Mouse (Mus musculus): ENCODE data around the gene Fkbp8.
A peak's percentile ranks its signal among the peaks of the same experiment; 100 is the strongest.
"Not testable (repeated sequence)": the region's sequence is repeated elsewhere in the genome, so short reads cannot be mapped to it uniquely, and the experiment has no call there.

Gene Fkbp8

GRCm38 (mm10) chr8:70502540-70502939, 25.0 kb upstream of the Fkbp8 start:
- no peak for DNase-seq

DNA sequence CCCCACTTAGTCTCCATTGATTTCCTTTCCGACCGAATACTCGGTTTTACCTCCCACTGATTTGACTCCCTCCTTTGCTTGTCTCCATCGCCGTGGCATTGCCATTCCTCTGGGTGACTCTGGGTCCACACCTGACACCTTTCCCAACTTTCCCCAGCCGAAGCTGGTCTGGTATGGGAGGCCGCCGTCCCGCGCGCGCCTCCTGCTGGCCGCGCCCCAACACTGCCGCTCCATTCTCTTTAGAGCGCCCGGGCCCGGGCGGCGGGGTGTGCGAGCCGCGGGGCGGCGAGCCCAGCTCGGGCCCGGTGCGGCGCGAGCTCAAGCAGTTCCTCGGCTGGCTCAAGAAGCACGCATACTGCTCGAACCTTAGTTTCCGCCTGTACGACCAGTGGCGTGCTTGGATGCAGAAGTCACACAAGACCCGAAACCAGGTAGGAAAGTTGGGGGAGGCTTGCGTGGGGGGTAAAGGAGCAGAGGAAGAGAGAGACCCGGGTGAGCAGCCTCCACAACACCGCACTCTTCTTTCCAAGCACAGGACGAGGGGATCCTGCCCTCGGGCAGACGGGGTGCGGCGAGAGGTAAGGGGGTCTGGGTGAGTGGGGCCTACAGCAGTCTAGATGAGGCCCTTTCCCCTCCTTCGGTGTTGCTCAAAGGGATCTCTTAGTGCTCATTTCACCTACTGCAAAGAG, 24.3 kb upstream of the Fkbp8 start:
- peak; percentile 60 to 64 for DNase-seq

GRCm38 (mm10) chr8:70504291-70504716, 23.2 kb upstream of the Fkbp8 start:
- DNase-seq = no peak

DNA sequence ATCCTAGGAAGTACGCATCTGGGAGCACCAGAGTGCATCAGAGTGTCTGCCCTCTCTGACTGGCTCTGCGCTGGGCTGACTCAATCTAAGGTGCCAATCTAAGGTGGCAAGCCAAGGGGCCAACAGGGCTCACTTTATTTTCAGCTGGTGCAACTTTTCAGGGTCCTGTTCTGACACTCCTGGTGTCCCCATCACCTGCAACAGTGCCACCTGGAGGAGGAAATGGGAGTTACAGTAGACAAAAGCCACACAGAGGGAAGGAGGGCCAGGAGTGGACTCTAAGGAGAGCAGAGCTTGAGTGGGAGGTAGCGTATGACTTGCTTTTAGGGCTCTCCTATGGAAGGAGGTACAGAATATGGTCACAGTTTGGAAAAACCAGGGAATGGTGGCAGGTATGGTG, 22.7 kb upstream of the Fkbp8 start:
- DNase-seq = peak; percentile 66 to 76

DNA sequence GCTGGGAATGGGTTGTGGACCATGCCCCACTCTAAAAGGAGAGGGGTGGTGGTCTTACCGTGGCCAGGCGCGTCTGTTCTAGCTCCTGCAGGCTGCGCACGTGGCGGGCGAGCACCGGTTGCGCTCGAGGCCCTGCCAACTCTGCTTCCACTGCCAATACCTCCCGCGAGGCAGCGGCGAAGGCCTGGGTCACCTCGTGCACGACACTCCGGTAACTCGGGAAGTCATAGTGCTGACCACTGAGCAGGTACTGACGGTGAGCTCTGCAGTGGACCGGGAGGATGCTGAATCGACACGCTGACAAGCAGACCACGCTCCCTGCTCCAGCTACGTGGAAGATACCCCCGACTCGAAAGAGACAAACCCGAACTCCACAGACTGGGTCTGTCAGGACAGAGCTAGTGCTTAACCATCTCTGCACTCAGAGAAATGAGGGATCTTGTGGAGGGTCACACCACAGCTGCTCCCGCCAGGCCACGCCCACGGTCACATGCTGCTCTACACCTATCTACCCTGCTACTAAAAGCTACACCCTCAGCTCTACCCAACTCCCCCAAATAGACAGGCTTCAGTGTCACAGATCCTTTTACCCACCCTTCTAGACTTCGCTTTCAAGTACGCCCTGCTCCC, 21.7 kb upstream of the Fkbp8 start:
- peak in 1 of 2 experiments; percentile 46 for DNase-seq

- DNase-seq = peak; percentile 94 to 96
Measured at GRCm38 (mm10) chr8:70506328-70507026, 21.0 kb upstream of the Fkbp8 start, which contains the start of gene Rex1bd. Gene Rex1bd (minus strand): TSS chr8:70506752.

DNA sequence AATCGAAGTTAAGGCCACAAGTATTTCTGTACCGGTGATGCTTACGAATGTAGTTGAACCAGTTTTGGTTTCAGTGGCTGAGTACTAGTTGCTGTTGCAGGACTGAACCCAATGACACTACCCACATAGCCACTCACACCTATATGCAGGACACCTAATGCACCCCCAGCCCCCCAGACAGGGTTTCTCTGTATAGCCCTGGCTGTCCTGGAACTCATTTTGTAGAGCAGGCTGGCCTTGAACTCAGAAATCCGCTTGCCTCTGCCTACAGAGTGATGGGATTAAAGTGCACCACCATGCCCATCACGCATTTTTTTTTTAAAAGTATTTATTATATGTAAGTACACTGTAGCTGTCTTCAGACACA, 20.5 kb upstream of the Fkbp8 start:
- DNase-seq = no peak

DNA sequence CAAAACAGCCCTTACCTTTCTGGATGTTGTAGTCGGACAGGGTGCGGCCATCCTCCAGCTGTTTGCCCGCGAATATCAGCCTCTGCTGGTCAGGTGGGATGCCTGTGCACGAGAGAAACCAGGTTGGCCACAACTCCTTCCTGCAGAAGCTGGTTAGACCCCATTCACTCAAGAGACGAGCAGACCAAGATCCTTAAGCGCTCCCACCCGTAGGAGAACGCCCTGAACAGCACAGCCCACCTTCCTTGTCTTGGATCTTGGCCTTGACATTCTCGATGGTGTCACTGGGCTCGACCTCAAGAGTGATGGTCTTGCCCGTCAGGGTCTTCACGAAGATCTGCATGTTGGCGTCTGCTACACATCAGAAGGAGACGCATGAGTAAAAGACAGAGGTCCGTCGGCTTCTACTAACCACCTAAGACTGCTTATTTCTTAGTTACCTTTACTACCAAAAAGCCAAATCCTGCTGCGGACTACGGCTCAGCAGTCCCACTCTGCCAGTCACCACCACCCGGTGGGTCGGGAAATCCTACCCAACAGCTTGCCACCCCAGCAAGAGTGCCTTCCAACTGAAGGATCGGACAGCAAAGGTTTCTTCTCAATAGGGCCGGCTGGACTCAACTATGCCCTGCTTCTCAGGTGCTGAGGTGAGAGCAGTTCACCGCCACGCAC, 18.1 kb upstream of the Fkbp8 start:
- no peak for DNase-seq

- peak; percentile 97 to 98 for DNase-seq
Measured at GRCm38 (mm10) chr8:70510228-70510915, 17.2 kb upstream of the Fkbp8 start, which contains the start of gene Uba52. Gene Uba52 (minus strand): TSS chr8:70510801.

GRCm38 (mm10) chr8:70511174-70511573, 16.4 kb upstream of the Fkbp8 start:
- DNase-seq = not testable (repeated sequence)

- DNase-seq = no peak
Measured at GRCm38 (mm10) chr8:70511770-70512169, 15.8 kb upstream of the Fkbp8 start.

- DNase-seq = no peak
Measured at GRCm38 (mm10) chr8:70512253-70512903, 15.1 kb upstream of the Fkbp8 start.

GRCm38 (mm10) chr8:70513441-70513840, 14.1 kb upstream of the Fkbp8 start:
- DNase-seq = no peak

DNA sequence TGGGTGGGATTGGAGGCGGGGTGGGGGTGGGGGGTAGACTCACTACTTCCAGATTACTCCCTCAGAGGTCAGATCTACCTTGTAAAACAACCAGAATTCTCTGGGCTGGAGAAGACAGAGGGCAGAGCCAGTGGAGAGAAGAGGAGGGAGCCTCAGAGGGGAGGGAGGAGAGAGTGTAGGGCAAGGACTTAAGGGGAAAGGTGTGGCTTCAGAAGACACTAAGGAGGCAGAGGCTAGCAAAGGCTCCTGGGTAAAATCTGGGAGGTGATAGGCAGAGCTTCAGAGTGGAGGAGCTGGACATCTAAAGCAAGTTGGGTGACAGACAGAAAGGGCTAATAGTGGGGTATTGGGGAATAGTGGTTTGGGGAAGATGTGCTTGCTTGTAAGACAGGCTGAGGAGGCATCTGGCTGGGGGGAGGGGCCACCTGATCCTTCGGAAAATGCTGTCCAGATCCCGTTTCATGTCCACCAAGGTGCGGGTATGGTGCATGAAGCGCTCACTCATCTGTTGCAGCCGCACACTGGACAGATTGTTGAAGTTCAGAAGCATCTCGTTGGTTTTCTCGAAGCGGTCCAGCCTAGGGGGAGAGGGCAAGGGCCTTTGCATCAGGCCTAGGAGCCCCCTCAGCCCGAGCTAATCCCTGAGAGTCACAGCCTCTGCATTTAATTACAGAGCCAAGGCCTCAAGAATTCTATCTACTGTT, 9.4 kb upstream of the Fkbp8 start:
- DNase-seq = no peak

DNA sequence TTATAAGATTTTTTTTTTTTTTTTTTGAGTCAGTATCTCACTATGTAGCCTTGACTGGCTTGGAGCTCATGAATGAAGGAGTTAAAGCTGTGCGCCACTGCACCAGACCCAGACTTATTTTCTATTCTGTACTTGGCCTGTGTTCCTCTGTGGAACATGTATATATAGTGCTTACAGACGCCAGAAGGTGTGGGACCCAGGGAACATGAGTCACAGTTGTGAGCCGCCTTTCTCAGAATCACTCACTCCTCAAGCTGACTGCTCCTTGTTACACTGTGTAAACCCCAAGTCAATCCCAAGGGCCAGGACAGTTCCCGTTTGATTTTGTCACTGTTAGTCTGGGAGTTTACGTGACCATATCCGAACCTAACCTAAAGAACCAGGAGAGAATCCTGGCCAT, 8.5 kb upstream of the Fkbp8 start:
- no peak for DNase-seq

DNA sequence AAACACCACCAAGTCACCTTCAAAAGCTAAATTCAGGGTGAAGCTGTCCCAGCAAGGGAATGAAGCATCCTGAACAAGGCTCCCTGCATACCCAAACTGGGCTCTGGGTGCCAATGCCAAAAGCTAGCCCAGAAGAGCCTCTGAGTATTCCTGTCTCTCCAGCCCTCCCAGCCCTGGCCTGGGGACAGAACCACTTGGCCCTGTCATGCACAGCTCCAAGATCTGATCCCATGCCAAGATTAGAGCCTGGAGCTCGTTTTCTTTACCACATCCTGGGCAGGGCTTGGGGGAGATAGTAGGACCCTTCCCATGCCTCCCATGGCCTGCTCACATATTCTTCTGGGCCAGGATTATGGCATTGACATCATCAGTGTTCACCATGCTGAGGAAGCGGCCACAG, 7.9 kb upstream of the Fkbp8 start:
- DNase-seq = no peak

DNA sequence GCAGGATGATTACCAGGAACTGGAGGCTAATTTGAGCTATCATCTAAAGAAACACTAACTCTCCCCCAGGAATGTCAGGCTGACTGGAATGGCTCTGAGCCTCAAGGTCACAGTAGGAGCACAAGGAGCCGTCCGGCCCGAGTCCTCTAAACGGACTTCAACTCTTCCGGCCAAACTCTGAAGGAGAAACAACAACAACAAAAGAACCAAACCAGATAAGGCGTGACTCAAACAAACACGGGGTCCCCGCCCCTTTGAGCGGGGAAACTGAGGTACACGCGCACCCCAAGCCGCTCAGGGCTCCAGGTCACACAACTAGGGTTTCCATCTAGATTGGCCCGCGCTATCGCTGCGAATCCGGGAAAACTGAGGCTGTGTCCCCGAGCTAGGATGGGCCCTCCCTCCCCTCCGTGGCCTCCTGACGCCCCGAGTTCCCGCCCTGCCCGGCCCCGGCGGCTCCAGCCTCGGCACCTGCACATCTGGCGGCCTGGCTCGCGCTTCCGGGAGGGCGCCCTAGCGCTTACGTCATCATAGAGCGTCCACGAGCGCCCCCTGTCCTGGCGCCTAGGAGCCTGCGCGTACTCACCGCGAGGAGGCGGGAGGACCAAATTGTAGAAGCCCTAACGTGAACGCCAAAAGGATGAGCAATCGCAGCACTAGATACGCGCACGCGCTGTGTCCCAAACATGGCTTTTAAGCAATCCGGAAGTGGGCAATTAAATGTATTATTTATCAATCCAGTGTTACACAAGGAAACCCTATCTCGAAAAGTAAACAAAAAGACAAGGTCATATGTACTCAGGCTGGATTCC, 4.7 kb upstream of the Fkbp8 start:
- DNase-seq = peak; percentile 95 to 97

DNA sequence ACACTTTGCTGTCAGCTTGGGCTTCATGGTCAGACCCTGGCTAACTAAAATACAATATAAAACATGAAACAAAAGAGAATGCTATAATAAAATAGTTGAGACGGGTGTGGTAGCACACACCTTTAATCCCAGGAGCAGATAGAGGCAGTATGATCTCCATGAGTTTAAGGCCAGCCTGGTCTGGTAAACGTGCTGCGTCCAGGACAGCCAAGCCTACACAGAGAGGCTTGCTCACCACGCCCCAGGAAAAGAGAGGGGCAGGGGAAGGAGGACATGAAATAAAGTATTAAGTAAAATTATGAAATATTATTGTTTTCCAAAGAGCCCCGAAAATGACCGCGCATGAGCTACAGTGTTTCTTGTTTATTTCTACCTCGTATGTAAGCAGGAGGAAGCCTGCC, 413 bp upstream of the Fkbp8 start:
- no peak for DNase-seq

DNA sequence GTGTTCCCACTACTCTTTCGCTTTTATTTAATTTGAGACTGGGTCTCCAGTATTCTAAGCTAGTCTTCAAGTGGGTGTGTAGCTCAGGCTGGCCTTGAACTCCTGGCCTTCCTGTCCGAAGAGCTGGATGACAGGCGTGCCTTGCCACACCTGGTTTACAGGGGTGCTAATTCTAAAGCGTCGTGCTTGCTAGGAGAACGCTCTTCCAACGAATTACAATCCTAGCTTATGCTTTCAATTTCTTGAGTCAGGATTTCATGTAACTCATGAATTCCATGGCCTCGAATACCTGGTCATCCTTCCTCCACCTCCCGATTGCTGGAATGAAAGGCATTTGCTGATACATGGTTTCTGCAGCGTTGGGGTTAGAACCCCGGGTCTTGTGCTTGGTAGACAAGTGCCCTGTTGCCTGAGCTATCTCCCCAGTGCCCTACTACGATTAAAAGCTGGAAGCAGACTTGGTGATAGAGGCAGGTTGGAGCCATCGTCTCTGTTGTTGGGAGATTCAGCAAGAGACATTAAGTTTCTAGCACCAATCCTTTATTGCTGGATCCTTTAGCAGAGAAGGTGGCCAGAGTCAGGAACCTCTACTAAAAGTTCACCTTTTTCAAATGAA, 766 bp downstream of the Fkbp8 start:
- no peak for DNase-seq

- DNase-seq = no peak
Measured at GRCm38 (mm10) chr8:70529299-70529698, 1.8 kb downstream of the Fkbp8 start.

Data from thymus, postnatal 36 days (tissue).